Mouse (Mus musculus) ES-Bruce4 (cell line): Measurements from ENCODE around the gene Gm29866.
"Not testable (repeated sequence)": the region's sequence is repeated elsewhere in the genome, so short reads cannot be mapped to it uniquely, and the experiment has no call there.

ENCODE experiments used
- CTCF ChIP-seq: IDR thresholded peaks from one replicate; pipeline ENCODE4 v1.8.1; 2011; ENCODE audit warnings: low read depth, low read length
- EP300 ChIP-seq: IDR thresholded peaks from 2 replicates; pipeline ENCODE4 v1.6.1; 2011; ENCODE audit warnings: low read depth, low read length; ENCODE audit not compliant: insufficient read depth
- POLR2A ChIP-seq: IDR thresholded peaks from one replicate; pipeline ENCODE4 v1.8.1; 2011; ENCODE audit warnings: low read length; ENCODE audit not compliant: insufficient read depth

GRCm38 (mm10) chrY:20993557-20993956, at the start of gene Gm29866:
- not testable (repeated sequence) for TF ChIP-seq CTCF, POLR2A, EP300
